Mouse (Mus musculus) C2C12 (cell line): ENCODE data around the gene Ccdc12.

Experiments
- CEBPB ChIP-seq: IDR thresholded peaks from one replicate; pipeline ENCODE4 v1.6.1; 2011; ENCODE audit warnings: low read depth, mild to moderate bottlenecking, control low read depth, moderate library complexity
- CTCF ChIP-seq: IDR thresholded peaks from one replicate; pipeline ENCODE4 v1.5.1; 2011; ENCODE audit not compliant: control insufficient read depth, insufficient read depth, insufficient read length
- MYOG ChIP-seq: IDR thresholded peaks from one replicate; pipeline ENCODE4 v1.6.1; 2011; ENCODE audit not compliant: control insufficient read depth, insufficient read length; ENCODE audit errors: extremely low read depth

DNA sequence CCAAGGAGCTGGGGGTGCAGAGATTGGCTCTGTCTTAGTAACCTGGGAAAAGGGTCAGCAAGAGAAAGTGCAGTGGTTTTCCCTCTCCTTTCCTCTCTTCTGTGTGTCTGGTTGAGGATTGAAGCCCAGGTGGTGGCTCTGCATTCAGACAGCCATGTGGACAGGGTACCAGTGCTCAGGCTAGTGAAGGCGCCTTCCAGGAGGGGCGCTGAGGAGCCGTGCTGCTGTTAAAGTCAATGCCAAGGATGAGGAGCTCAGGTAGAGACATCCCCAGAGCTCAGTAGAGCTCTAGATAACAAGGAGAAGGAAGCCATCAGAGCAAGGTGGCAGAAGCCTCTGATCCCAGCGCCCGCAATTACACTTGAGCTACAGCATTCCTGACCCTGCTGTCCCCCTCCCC lies 30.8 kb downstream of the Ccdc12 start:
- TF ChIP-seq MYOG: no peak
- TF ChIP-seq CTCF: no peak
- no peak for TF ChIP-seq CEBPB
